Mouse (Mus musculus) lung, embryonic 16.5 days (tissue): Measurements from ENCODE around the gene Stpg1. TPM values are rescaled to one million over a fixed set of nuclear protein-coding genes. Genes with fewer than 3 reads are reported as not detected.

Experiments used
- ATAC-seq: fragments of 200-750 bp; cut with Nextera tagmentation; 2 replicates; pipeline ENCODE4 v1.8.0; 2017; ENCODE audit warnings: low read depth, mild to moderate bottlenecking, moderate library complexity
- H3K27ac ChIP-seq: fragments of 300-500 bp; sonication (generic); 2 replicates; pipeline ENCODE4 v1.5.1; 2014; ENCODE audit warnings: mild to moderate bottlenecking, control low read depth, low read length
- H3K27me3 ChIP-seq: fragments of 300-500 bp; sonication (generic); 2 replicates; pipeline ENCODE4 v1.6.1; 2014; ENCODE audit warnings: low read depth, low read length, mixed read lengths; ENCODE audit not compliant: control insufficient read depth, insufficient read depth
- H3K36me3 ChIP-seq: fragments of 300-500 bp; sonication (generic); 2 replicates; pipeline ENCODE4 v1.6.1; 2014; ENCODE audit warnings: low read length; ENCODE audit not compliant: control insufficient read depth, insufficient read depth
- H3K4me1 ChIP-seq: fragments of 300-500 bp; sonication (generic); replicated peaks from 2 replicates; pipeline ENCODE4 v1.6.1; 2014; ENCODE audit warnings: low read length, mixed read lengths; ENCODE audit not compliant: control insufficient read depth, insufficient read depth
- H3K4me2 ChIP-seq: fragments of 300-500 bp; sonication (generic); 2 replicates; pipeline ENCODE4 v1.6.1; 2014; ENCODE audit warnings: low read depth, low read length, control low read depth
- H3K4me3 ChIP-seq: fragments of 300-500 bp; sonication (generic); 2 replicates; pipeline ENCODE4 v1.5.1; 2014; ENCODE audit warnings: mild to moderate bottlenecking, low read length, control low read depth
- H3K9ac ChIP-seq: fragments of 300-500 bp; sonication (generic); 2 replicates; pipeline ENCODE4 v1.6.1; 2014; ENCODE audit warnings: low read length, control low read depth
- H3K9me3 ChIP-seq: fragments of 300-500 bp; sonication (generic); 2 replicates; pipeline ENCODE4 v1.6.1; 2016; ENCODE audit warnings: low read length; ENCODE audit not compliant: control insufficient read depth
- WGBS: fragments of 180-500 bp; shearing (Covaris S2); extraction: QIAGEN DNeasy Blood & Tissue Kit; methylation state at CpG from one replicate; pipeline ENCODE4 v1.1.7; 2014; 5-methylcytosine and 5-hydroxymethylcytosine counted together
- microRNA-seq: library from miRNA; unstranded; fragments of <30 nt; microRNA quantifications from one replicate; pipeline ENCODE4, GENCODE M21; 2016
- polyA plus RNA-seq: library from polyadenylated mRNA; unstranded; fragments of >200 nt; fragmentation: Nextera tagmentation; extraction: Ambion mirVana; gene quantifications from 2 replicates; pipeline ENCODE4 v1.2.1, GENCODE M21; 2015

Stpg1 gene
- polyA plus RNA-seq, 1 experiment from 2014 or later: 0.77 TPM

- ATAC-seq: no peak
- 60% methylated on average over 15 of the region's 15 CpGs for WGBS
- H3K27ac ChIP-seq: no peak overlapping the region
These were observed 81.0 kb downstream of the Stpg1 start for GRCm38 (mm10) chr4:135575365-135576140.

DNA sequence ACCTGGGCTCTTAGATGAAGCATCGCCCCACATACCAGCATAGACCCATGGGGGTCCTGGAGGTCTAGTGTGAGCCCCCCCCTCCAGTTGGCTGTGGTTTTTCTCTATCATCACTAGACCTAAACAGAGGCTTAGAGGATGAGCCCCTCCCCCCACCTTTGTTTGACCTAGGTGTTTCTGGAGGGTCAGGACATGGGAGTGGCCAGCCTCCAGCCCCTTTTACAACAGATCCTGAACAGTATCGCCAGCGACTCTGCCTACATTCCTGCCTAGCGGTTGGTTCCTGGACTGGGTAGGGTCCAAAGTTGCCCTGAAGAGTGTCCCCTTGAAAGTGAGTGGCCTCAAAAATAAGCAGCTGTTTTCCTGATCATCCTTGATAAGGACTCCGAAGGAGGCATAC is 83.9 kb downstream of the Stpg1 start:
- H3K27ac ChIP-seq: no peak overlapping the region
- no peaks in the 10 kb centered on the region for H3K9me3 ChIP-seq
- no peaks in the 10 kb centered on the region for H3K36me3 ChIP-seq
- H3K27me3 ChIP-seq: peaks cover 9% of the 10 kb centered on the region
- no peak overlapping the region for H3K4me2 ChIP-seq
- WGBS: 83% methylated on average over 5 of the region's 5 CpGs
- no peak overlapping the region for H3K9ac ChIP-seq
- H3K4me3 ChIP-seq: no peak overlapping the region
- no peak for ATAC-seq
- no peaks in the 10 kb centered on the region; the same call in 1 of the 2 replicates for H3K4me1 ChIP-seq

More at GRCm38 (mm10) chr4:135575365-135576140, 81.0 kb downstream of the Stpg1 start:
- Histone ChIP-seq H3K36me3 (no peaks in the 10 kb centered on the region), H3K9ac (no peak overlapping the region), H3K4me3 (no peak overlapping the region), H3K4me1 (peaks cover 9% of the 10 kb centered on the region), H3K9me3 (no peaks in the 10 kb centered on the region), H3K4me2 (no peak overlapping the region), H3K27me3 (peaks cover 33% of the 10 kb centered on the region)

GRCm38 (mm10) chr4:135579695-135580094 is 85.1 kb downstream of the Stpg1 start:
- Histone ChIP-seq H3K36me3 (no peaks in the 10 kb centered on the region), H3K9me3 (no peaks in the 10 kb centered on the region), H3K27ac (no peak overlapping the region), H3K9ac (no peak overlapping the region), H3K4me2 (no peak overlapping the region), H3K4me1 (no peaks in the 10 kb centered on the region), H3K4me3 (no peak overlapping the region), H3K27me3 (0 out of 2 replicates have a peak, but pooled peaks cover 2% of the 10 kb centered on the region)
- peak; percentile 28; the same call in 1 of the 2 replicates for ATAC-seq
- WGBS: 33% methylated on average over 6 of the region's 6 CpGs

- H3K27ac ChIP-seq: no peak overlapping the region
These were observed 86.8 kb downstream of the Stpg1 start for GRCm38 (mm10) chr4:135581222-135581910.

DNA sequence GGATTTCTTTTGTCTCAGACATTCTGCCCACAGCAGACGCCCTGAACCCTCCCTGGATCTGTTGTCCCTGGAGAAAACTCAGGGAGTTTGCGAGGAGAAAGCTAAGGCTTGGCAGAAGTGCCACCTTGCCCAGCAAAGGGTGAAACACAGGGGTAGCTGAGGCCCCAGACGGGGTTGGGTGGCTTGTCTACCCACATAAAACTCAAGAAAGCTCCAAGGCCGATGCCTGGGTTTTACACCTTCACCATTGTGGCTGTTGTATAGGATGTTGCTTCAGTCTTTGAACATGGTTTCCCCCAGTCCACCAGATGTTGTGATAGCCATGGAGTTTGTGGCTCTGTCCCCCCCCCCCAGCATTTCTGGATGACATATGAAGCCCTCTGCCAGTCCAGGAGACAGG is 90.2 kb downstream of the Stpg1 start:
- WGBS: 68% methylated on average over 4 of the region's 4 CpGs
- Histone ChIP-seq H3K27ac (no peak overlapping the region), H3K9ac (no peak overlapping the region), H3K36me3 (no peaks in the 10 kb centered on the region), H3K4me3 (no peak overlapping the region), H3K4me2 (no peak overlapping the region), H3K4me1 (no peaks in the 10 kb centered on the region), H3K27me3 (no peaks in the 10 kb centered on the region), H3K9me3 (no peaks in the 10 kb centered on the region)
- no peak for ATAC-seq

More at GRCm38 (mm10) chr4:135581222-135581910, 86.8 kb downstream of the Stpg1 start:
- 34% methylated on average over 12 of the region's 12 CpGs for WGBS
- no peak for ATAC-seq
- Histone ChIP-seq H3K4me1 (no peaks in the 10 kb centered on the region), H3K4me3 (no peak overlapping the region), H3K27me3 (no peaks in the 10 kb centered on the region), H3K9me3 (no peaks in the 10 kb centered on the region), H3K36me3 (no peaks in the 10 kb centered on the region), H3K4me2 (no peak overlapping the region), H3K9ac (no peak overlapping the region)

Small RNA genes within 50 kb of the gene (microRNA-seq; reads per million reads assigned to microRNA genes)
- gene Gm25317: not detected

Other genes with a start within 250 kb of the Stpg1 start
- gene Clic4, start 222.0 kb upstream of the Stpg1 start, polyA plus RNA-seq: 170 and 179 TPM in 2 replicates
- gene Srrm1, start 141.5 kb upstream of the Stpg1 start, polyA plus RNA-seq: 193 and 220 TPM in 2 replicates
- 7.4 and 8.5 TPM in 2 replicates for gene Ncmap, start 96.6 kb upstream of the Stpg1 start, polyA plus RNA-seq
- gene Rcan3, start 60.9 kb upstream of the Stpg1 start, polyA plus RNA-seq: 10.7 and 11.8 TPM in 2 replicates
- 4.8 and 6.0 TPM in 2 replicates for gene Nipal3, start 248 bp downstream of the Stpg1 start, polyA plus RNA-seq
- 3.8 and 4.7 TPM in 2 replicates for gene Grhl3, start 78.8 kb downstream of the Stpg1 start, polyA plus RNA-seq
- 2.1 and 2.3 TPM in 2 replicates for gene Ifnlr1, start 191.5 kb downstream of the Stpg1 start, polyA plus RNA-seq
- 0.13 TPM in 1 of 2 replicates, not detected in the other for gene Il22ra1, start 233.4 kb downstream of the Stpg1 start, polyA plus RNA-seq